Mouse (Mus musculus): ENCODE measurements at regions not wholly inside any gene's neighbourhood (a gene's known extent, or its start where the extent isn't known, plus 50 kb on each side); places are given as distances from the start of the nearest gene placed in this dataset.

- 83% methylated on average over 22 of the region's 22 CpGs for WGBS
- no peak for DNase-seq (ENCODE audit: extremely low read depth, low read depth, low spot score)
- H3K27ac ChIP-seq (replicated peaks; ENCODE audit: insufficient read depth, low read depth, low read length): no peak overlapping the region
- H3K4me3 ChIP-seq (ENCODE audit: insufficient read depth, low read depth, low read length): no peak overlapping the region
- no peak overlapping the region for H3K9ac ChIP-seq (ENCODE audit: low read depth, low read length)
- no peaks in the 10 kb centered on the region for H3K27me3 ChIP-seq (ENCODE audit: control insufficient read depth, insufficient read depth, low read length)
- no peaks in the 10 kb centered on the region for H3K4me1 ChIP-seq (ENCODE audit: control insufficient read depth, insufficient read depth, low read length)
- H3K79me2 ChIP-seq (ENCODE audit: control insufficient read depth, insufficient read depth, low read length): no peaks in the 10 kb centered on the region
- TF ChIP-seq CTCF (IDR thresholded peaks at IDR 0.05; ENCODE audit: low read depth, low read length): no peak
- no peak for TF ChIP-seq POLR2A (IDR thresholded peaks at IDR 0.05; ENCODE audit: extremely low read depth, insufficient read depth, low read length)
- no peaks in the 10 kb centered on the region for H3K36me3 ChIP-seq (ENCODE audit: control insufficient read depth, insufficient read depth, low read length)
These were observed 373.2 kb upstream of the Cntn5 start for GRCm38 (mm10) chr9:11277810-11278209.

GRCm38 (mm10) chr9:11276966-11277365 lies 372.4 kb upstream of the Cntn5 start:
- no peaks in the 10 kb centered on the region for H3K4me1 ChIP-seq (ENCODE audit: control insufficient read depth, insufficient read depth, low read length)
- H3K36me3 ChIP-seq (ENCODE audit: control insufficient read depth, insufficient read depth, low read length): no peaks in the 10 kb centered on the region
- H3K79me2 ChIP-seq (ENCODE audit: control insufficient read depth, insufficient read depth, low read length): no peaks in the 10 kb centered on the region
- H3K9ac ChIP-seq (ENCODE audit: low read depth, low read length): no peak overlapping the region
- H3K4me3 ChIP-seq (ENCODE audit: insufficient read depth, low read depth, low read length): no peak overlapping the region
- TF ChIP-seq POLR2A (IDR thresholded peaks at IDR 0.05; ENCODE audit: extremely low read depth, insufficient read depth, low read length) (no peak), CTCF (IDR thresholded peaks at IDR 0.05; ENCODE audit: low read depth, low read length) (no peak)
- no peak overlapping the region for H3K27ac ChIP-seq (replicated peaks; ENCODE audit: insufficient read depth, low read depth, low read length)
- 61% methylated on average over 4 of the region's 4 CpGs for WGBS
- H3K27me3 ChIP-seq (ENCODE audit: control insufficient read depth, insufficient read depth, low read length): no peaks in the 10 kb centered on the region
- DNase-seq (ENCODE audit: extremely low read depth, low read depth, low spot score): no peak

- Histone ChIP-seq H3K4me3 (ENCODE audit: insufficient read depth, low read depth, low read length) (no peak overlapping the region), H3K36me3 (ENCODE audit: control insufficient read depth, insufficient read depth, low read length) (no peaks in the 10 kb centered on the region), H3K79me2 (ENCODE audit: control insufficient read depth, insufficient read depth, low read length) (no peaks in the 10 kb centered on the region), H3K27me3 (ENCODE audit: control insufficient read depth, insufficient read depth, low read length) (no peaks in the 10 kb centered on the region), H3K9ac (ENCODE audit: low read depth, low read length) (no peak overlapping the region), H3K4me1 (ENCODE audit: control insufficient read depth, insufficient read depth, low read length) (no peaks in the 10 kb centered on the region), H3K27ac (replicated peaks; ENCODE audit: insufficient read depth, low read depth, low read length) (no peak overlapping the region)
- TF ChIP-seq CTCF (IDR thresholded peaks at IDR 0.05; ENCODE audit: low read depth, low read length): no peak
- TF ChIP-seq POLR2A (IDR thresholded peaks at IDR 0.05; ENCODE audit: extremely low read depth, insufficient read depth, low read length): no peak
- 67% methylated on average over 1 of the region's 1 CpGs for WGBS
- DNase-seq (ENCODE audit: extremely low read depth, low read depth, low spot score): no peak
These were observed 352.3 kb upstream of the Cntn5 start for GRCm38 (mm10) chr9:11256848-11257247.

- Histone ChIP-seq H3K4me3 (ENCODE audit: insufficient read depth, low read depth, low read length) (no peak overlapping the region), H3K27ac (replicated peaks; ENCODE audit: insufficient read depth, low read depth, low read length) (no peak overlapping the region), H3K79me2 (ENCODE audit: control insufficient read depth, insufficient read depth, low read length) (no peaks in the 10 kb centered on the region), H3K27me3 (ENCODE audit: control insufficient read depth, insufficient read depth, low read length) (no peaks in the 10 kb centered on the region), H3K9ac (ENCODE audit: low read depth, low read length) (no peak overlapping the region), H3K36me3 (ENCODE audit: control insufficient read depth, insufficient read depth, low read length) (no peaks in the 10 kb centered on the region), H3K4me1 (ENCODE audit: control insufficient read depth, insufficient read depth, low read length) (no peaks in the 10 kb centered on the region)
- WGBS: 75% methylated on average over 6 of the region's 6 CpGs
- TF ChIP-seq POLR2A (IDR thresholded peaks at IDR 0.05; ENCODE audit: extremely low read depth, insufficient read depth, low read length) (no peak), CTCF (IDR thresholded peaks at IDR 0.05; ENCODE audit: low read depth, low read length) (no peak)
- no peak for DNase-seq (ENCODE audit: extremely low read depth, low read depth, low spot score)
These were observed 302.3 kb upstream of the Cntn5 start for GRCm38 (mm10) chr9:11206829-11207228.

GRCm38 (mm10) chr9:11206267-11206666 lies 301.7 kb upstream of the Cntn5 start:
- H3K4me1 ChIP-seq (ENCODE audit: control insufficient read depth, insufficient read depth, low read length): no peaks in the 10 kb centered on the region
- TF ChIP-seq CTCF (IDR thresholded peaks at IDR 0.05; ENCODE audit: low read depth, low read length) (no peak), POLR2A (IDR thresholded peaks at IDR 0.05; ENCODE audit: extremely low read depth, insufficient read depth, low read length) (no peak)
- H3K36me3 ChIP-seq (ENCODE audit: control insufficient read depth, insufficient read depth, low read length): no peaks in the 10 kb centered on the region
- no peaks in the 10 kb centered on the region for H3K79me2 ChIP-seq (ENCODE audit: control insufficient read depth, insufficient read depth, low read length)
- DNase-seq (ENCODE audit: extremely low read depth, low read depth, low spot score): no peak
- H3K27ac ChIP-seq (replicated peaks; ENCODE audit: insufficient read depth, low read depth, low read length): no peak overlapping the region
- no peak overlapping the region for H3K4me3 ChIP-seq (ENCODE audit: insufficient read depth, low read depth, low read length)
- H3K9ac ChIP-seq (ENCODE audit: low read depth, low read length): no peak overlapping the region
- no peaks in the 10 kb centered on the region for H3K27me3 ChIP-seq (ENCODE audit: control insufficient read depth, insufficient read depth, low read length)

GRCm38 (mm10) chr9:11192183-11192582 lies 287.6 kb upstream of the Cntn5 start:
- 66% methylated on average over 2 of the region's 2 CpGs for whole genome bisulfite sequencing
- Histone ChIP-seq H3K36me3 (ENCODE audit: control insufficient read depth, insufficient read depth, low read length) (no peaks in the 10 kb centered on the region), H3K27ac (replicated peaks; ENCODE audit: insufficient read depth, low read depth, low read length) (no peak overlapping the region), H3K4me3 (ENCODE audit: insufficient read depth, low read depth, low read length) (no peak overlapping the region), H3K79me2 (ENCODE audit: control insufficient read depth, insufficient read depth, low read length) (no peaks in the 10 kb centered on the region), H3K27me3 (ENCODE audit: control insufficient read depth, insufficient read depth, low read length) (no peaks in the 10 kb centered on the region), H3K9ac (ENCODE audit: low read depth, low read length) (no peak overlapping the region), H3K4me1 (ENCODE audit: control insufficient read depth, insufficient read depth, low read length) (no peaks in the 10 kb centered on the region)
- no peak for DNase-seq (ENCODE audit: extremely low read depth, low read depth, low spot score)
- no peak for TF ChIP-seq CTCF (IDR thresholded peaks at IDR 0.05; ENCODE audit: low read depth, low read length)
- no peak for TF ChIP-seq POLR2A (IDR thresholded peaks at IDR 0.05; ENCODE audit: extremely low read depth, insufficient read depth, low read length)
